Mouse (Mus musculus): Measurements from ENCODE around the gene C130032M10Rik. TPM values are rescaled to one million over a fixed set of nuclear protein-coding genes. Genes with fewer than 3 reads are reported as not detected.

C130032M10Rik gene
- polyA plus RNA-seq, 1 experiment from 2014 or later: 0.42 TPM

Other genes with a start within 250 kb of the C130032M10Rik start
- gene Bcl2a1c, start 185.6 kb upstream of the C130032M10Rik start, polyA plus RNA-seq (2015; fragmentation: Nextera tagmentation; extraction: Ambion mirVana): not detected in 2 replicates
- 161 TPM in 2 replicates for gene Crtap, start 125.0 kb upstream of the C130032M10Rik start, polyA plus RNA-seq (2015; fragmentation: Nextera tagmentation; extraction: Ambion mirVana)
- gene Glb1, start 114.6 kb upstream of the C130032M10Rik start, polyA plus RNA-seq (2015; fragmentation: Nextera tagmentation; extraction: Ambion mirVana): 29.7 and 32.2 TPM in 2 replicates
- 9.4 and 9.6 TPM in 2 replicates for gene Tmppe, start 114.6 kb upstream of the C130032M10Rik start, polyA plus RNA-seq (2015; fragmentation: Nextera tagmentation; extraction: Ambion mirVana)
- not detected in 2 replicates for gene Ccr4, start 10.8 kb upstream of the C130032M10Rik start, polyA plus RNA-seq (2015; fragmentation: Nextera tagmentation; extraction: Ambion mirVana)
- 0.62 and 0.91 TPM in 2 replicates for gene Trim71, start 48.7 kb downstream of the C130032M10Rik start, polyA plus RNA-seq (2015; fragmentation: Nextera tagmentation; extraction: Ambion mirVana)
- gene Cnot10, start 124.5 kb downstream of the C130032M10Rik start, polyA plus RNA-seq (2015; fragmentation: Nextera tagmentation; extraction: Ambion mirVana): 75.1 and 75.9 TPM in 2 replicates
- gene Dync1li1, start 173.1 kb downstream of the C130032M10Rik start, polyA plus RNA-seq (2015; fragmentation: Nextera tagmentation; extraction: Ambion mirVana): 65.7 and 67.8 TPM in 2 replicates
- 28.9 and 32.0 TPM in 2 replicates for gene Cmtm6, start 215.4 kb downstream of the C130032M10Rik start, polyA plus RNA-seq (2015; fragmentation: Nextera tagmentation; extraction: Ambion mirVana)